Mouse (Mus musculus): ENCODE results near the gene Chrnb4.

Gene Chrnb4

GRCm38 (mm10) chr9:55023326-55023725 lies 25.3 kb downstream of the Chrnb4 start:
- no peak for DNase-seq

GRCm38 (mm10) chr9:55016926-55017325 lies 31.7 kb downstream of the Chrnb4 start:
- no peak for DNase-seq

DNA sequence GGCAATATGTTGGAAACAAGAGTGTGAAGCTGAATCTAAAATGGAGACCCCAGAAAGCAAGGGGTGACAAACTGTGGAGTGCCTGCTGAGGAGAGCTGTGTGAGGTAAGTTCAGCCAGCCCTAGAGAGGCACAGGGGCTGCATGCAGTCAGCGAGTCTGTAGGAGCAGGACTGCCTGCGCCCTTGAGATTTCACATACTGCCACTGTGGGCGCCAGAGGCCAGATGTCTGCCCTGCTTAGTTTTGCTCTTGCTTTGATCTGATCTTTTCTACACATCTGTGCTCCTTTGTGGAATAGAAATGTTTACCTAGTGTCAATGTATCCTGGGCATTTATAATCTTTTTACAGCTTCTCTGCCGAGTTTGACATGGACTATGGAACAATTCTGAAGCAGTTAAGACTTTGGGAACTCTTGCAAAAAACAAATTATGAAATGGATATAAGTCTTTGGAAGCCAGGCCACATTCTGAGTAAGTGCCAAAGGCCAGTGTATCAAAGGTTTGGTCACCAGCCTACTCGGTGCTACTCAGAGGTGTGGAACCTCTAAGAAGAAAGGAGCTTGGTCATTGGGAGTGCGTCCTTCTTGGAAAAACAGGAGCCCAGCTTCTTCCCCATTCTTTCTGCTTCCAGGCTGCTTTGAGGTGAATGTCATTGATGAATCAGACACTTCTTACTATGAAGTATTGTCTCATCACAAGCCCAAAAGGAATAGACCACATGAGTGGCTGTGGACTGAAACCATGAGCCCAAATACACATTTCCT lies 37.8 kb downstream of the Chrnb4 start:
- no peak for DNase-seq

- DNase-seq = no peak
Observed at GRCm38 (mm10) chr9:55009692-55010091, 38.9 kb downstream of the Chrnb4 start.

DNA sequence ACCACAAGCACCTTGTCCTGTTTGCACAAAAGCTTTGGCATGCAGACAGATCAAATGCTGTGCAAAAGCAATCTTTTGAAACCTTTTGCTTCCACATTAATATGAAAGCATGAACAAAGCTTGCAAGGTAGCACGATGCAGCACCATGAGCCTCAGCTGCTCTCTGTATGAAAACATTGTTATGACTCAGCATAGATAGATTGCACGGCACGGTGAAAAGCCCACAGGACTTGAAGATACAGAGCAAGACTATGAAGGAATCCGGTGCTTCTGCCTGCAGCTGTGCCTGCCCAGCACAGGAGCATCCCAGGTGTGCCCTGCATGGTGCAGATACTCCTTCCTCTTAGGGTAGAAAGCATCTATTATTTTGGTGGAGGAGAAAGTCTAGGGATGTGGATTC lies 45.0 kb downstream of the Chrnb4 start:
- DNase-seq = no peak

DNA sequence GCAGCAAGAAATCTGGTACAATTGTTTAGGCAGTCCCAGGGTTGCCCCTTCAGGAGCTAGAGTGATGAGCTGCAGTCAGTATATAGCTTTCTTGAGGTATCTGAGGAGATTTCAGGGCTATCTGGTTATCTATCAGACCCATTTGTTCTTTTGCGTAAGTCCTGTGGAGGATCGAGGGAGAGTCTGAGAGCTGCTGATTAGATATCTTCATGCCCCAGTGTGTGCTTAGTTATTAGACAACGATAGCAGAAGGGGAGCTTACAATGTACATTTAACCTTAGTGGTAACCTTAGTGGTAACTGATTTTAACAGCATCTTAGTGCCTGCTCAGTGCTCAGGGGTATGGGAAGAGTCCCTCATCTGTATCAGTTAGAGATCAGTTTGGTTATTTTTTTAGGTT lies 52.9 kb downstream of the Chrnb4 start:
- no peak for DNase-seq

DNA sequence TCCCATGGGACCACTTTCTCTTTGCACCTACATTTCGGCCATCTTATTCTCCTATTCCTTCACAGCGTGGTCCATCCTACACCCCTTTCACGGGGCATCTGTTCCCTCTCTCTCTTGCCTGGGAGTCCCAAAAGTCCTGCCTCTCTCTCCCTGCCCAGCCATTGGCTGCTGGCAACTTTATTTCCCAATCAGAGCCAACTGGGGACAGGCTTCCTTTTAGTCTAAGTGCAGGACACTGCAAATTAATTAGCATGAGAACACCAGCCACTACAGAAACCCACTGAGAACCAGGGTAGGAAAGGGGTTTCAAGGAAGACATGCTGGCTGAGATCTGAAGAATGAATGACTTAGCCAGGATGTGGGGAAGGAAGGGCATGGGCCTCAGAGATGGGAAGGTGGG lies 54.2 kb downstream of the Chrnb4 start:
- DNase-seq = no peak

GRCm38 (mm10) chr9:54990362-54990761 lies 58.2 kb downstream of the Chrnb4 start:
- no peak for DNase-seq

DNA sequence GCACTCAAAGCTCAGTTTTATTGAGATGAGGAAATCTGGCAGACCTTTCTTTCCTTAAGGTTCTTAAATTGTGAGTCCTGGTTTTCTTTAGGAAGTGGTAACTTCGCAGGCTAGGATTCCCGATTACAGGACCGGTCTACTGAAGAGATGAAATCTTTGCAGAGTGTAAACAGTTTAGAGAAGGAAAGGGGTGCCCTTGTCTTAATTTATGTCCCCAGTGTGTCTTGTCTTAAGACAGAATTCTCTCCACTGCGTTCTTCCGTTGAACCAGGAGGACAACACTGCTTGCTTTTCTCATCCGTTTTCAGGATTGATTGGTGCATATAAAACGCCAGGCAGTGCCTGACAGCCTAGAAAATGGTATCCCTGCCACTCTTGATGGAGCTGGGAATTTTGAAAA lies 66.2 kb downstream of the Chrnb4 start:
- DNase-seq = no peak

DNA sequence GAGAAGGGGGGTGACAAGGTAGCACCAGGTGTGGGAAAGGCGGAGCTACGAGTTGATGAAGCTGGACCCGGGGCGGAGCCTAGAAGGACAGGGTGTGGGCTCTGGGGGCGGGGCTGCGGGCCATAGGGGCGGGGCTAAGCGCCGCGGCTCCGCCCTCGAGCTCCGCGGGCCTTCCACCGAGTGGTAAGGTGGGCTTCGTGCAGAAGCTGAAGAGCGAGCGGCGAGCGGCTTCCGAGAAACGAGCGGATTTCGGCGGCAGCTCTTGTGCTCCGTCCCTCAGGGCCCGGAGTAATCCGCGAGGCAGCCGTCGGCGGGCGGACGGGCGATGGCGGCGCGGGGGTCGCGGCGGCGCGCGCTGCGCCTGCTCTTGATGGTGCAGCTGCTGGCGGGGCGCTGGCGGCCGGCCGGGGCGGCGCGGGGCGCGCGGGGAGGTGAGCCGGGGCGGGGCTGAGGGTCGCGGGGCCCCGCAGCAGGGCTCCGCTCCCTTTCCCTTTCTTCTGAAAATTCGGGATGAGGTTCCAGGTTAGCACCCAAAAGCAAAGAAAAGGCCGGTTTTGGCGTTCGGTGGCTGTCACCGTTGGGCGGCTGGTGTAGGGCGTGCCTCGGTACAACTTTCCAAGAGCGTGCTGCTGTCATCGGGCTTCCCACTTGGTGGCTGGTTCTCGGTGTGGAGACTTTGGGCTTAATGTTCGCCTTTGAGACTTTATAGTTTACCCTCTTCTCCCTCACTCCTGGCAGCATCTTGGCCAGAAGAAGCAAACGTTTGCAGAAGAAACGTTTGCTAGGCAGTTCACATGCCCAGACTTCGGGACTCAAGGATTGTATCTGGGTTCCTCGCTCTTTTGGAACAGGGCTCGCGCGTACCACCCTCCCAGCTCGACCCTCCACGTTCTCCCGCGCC lies 67.0 kb downstream of the Chrnb4 start:
- no peak for DNase-seq

- DNase-seq = no peak
Observed at GRCm38 (mm10) chr9:54980674-54981073, 67.9 kb downstream of the Chrnb4 start, which contains the start of gene Chrna5. Gene Chrna5, plus strand, starts transcription at chr9:54980880.
